Mouse (Mus musculus) WW6 (cell line): Measurements from ENCODE around the gene Gpr37l1.
"Not testable (repeated sequence)": the region's sequence is repeated elsewhere in the genome, so short reads cannot be mapped to it uniquely, and the experiment has no call there.

Source experiments
- DNase-seq: peaks from one replicate; pipeline ENCODE4 v3.0.0-alpha.2; 2013; ENCODE audit warnings: low read depth, low spot score

Gpr37l1 gene

DNA sequence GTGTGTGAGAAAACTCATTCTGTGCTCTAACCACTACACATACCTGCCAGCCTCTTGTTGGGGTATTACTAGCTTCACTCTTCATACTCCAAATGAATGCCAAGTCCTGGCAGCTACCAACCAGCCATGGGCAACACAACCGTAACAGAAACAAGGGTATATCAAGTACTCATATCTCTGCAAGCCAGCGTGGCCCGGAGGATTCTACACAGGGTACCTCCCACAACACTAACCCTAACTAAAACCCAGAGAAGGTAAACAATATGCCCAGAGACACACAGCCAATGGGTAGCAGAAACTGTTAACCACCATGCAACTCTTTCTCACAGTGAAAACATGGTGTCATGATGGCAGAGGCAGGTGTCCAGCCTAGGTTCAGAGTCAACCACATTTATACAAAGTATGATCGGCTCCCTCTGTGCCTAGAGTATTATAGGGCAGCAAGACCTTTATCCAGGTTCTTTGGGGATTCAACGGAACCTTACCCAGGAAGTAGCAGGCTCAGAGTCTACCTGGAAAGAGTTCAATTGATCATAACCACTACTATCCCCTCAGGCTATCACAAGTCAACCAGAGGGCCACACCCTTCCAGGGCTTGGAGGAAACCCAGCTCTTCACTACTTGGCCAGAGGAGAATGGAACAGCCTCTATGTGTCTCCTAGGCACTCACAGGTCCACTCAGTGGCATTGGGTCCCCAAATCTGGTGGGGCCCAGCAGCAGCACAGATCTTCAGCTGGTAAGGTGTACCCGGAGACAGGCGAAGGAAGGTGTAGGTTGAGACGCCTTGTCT, 42.7 kb downstream of the Gpr37l1 start:
- DNase-seq = no peak

DNA sequence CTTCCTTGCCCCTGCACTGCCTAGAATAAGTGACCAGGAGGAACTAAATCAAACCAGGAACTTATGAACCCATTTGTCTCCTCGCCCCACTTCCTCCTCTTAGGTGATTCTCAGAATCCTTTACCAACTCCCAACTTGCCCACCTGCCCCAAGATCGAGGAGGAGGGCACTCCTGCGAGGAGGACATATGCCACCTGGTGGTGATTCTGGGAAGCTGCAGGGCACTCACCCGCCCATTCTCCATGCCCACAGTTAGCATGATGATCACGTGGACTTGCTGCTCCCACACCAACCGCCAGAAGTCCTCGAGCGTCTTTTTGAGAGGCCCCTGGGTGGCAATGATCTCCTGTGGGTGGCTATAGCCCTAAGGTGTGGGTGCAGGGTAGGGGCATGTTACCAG, 54.8 kb downstream of the Gpr37l1 start:
- DNase-seq = no peak

DNA sequence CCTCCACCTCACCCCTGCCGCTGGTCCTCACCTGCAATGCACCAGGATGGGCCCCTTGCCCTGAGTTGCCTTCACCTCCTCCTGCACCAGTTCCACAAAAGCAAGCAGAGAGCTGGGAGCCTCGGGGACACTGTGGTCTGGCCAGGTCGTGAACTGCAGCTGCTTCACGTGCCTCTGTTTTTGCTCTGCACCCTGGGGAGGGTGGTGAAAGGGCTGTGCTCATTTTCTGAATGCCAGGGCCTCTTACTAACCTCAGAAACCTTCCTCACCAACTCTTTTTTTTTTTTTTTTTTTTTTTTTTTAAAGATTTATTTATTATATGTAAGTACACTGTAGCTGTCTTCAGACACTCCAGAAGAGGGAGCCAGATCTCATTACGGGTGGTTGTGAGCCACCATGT, 56.2 kb downstream of the Gpr37l1 start:
- not testable (repeated sequence) for DNase-seq
